Mouse (Mus musculus): ENCODE measurements around the gene Fscn3. TPM values are rescaled to one million over a fixed set of nuclear protein-coding genes. Genes with fewer than 3 reads are reported as not detected.
A peak's percentile ranks its signal among the peaks of the same experiment; 100 is the strongest.

The Fscn3 gene
- polyA plus RNA-seq, 1 experiment from 2014 or later: not detected

DNA sequence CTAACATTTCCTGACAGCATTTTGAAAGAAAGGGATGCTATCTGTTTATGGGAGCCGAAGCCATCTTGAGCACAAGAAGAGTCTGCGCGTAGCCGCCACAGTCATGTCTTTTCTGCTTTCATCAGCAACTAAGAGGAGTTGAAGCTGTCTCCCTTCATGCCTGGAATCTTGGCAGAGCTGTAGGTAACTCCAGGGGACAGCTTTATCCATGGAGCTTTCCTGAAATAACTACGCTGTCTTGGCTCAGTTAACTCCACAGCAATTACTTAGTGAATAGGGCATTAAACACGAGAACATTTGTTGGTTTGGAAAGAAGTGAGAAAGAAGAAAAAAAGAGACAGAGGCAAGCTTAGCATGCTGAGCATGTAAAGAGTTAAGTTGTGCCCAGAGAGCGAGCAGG lies 20.3 kb downstream of the Fscn3 start:
- Histone ChIP-seq H3K9me3 (ENCODE audit: control insufficient read depth, low read length) (no peaks in the 10 kb centered on the region), H3K27ac (ENCODE audit: low read depth, low read length) (no peak overlapping the region), H3K4me3 (ENCODE audit: low read length) (no peak overlapping the region), H3K9ac (ENCODE audit: low read depth, low read length) (no peak overlapping the region), H3K4me1 (ENCODE audit: control insufficient read depth, insufficient read depth, low read depth, low read length) (no peaks in the 10 kb centered on the region), H3K36me3 (ENCODE audit: control insufficient read depth, insufficient read depth, low read length) (no peaks in the 10 kb centered on the region), H3K27me3 (replicated peaks; ENCODE audit: control insufficient read depth, insufficient read depth, low read length) (peaks cover 22% of the 10 kb centered on the region), H3K4me2 (ENCODE audit: low read length) (no peak overlapping the region)
- WGBS: 73% methylated on average over 7 of the region's 7 CpGs
- ATAC-seq: no peak

DNA sequence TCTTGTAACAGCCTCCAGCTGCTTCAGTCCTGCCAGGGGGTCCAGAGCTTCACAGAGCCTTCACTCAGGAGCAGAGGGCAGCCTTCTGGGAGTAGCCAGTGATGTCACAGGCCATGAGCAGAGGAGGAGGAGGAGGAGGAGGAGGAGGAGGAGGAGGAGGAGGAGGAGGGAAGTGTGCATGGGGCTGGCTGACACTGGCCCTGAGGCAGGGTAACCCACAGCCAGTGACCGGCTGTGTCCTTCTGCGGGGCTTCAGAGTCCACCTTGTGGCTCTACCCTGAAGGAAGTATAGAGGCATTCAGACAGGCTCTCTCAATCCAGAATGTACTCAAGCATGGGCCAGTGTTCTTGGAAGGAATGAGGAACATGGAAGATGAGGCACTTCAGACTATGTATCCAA lies 21.7 kb downstream of the Fscn3 start, which contains the start of gene Pax4:
Gene Pax4 (minus strand): TSS at position 101 of the 400 bp plus-strand sequence.
- Histone ChIP-seq H3K4me3 (ENCODE audit: low read length) (no peak within 1 kb of the TSS), H3K36me3 (ENCODE audit: control insufficient read depth, insufficient read depth, low read length) (no peaks in the 10 kb centered on the region), H3K4me2 (ENCODE audit: low read length) (no peak within 1 kb of the TSS), H3K27ac (ENCODE audit: low read depth, low read length) (no peak within 1 kb of the TSS), H3K4me1 (ENCODE audit: control insufficient read depth, insufficient read depth, low read depth, low read length) (no peaks in the 10 kb centered on the region), H3K9ac (ENCODE audit: low read depth, low read length) (no peak within 1 kb of the TSS), H3K27me3 (replicated peaks; ENCODE audit: control insufficient read depth, insufficient read depth, low read length) (peaks cover 22% of the 10 kb centered on the region), H3K9me3 (ENCODE audit: control insufficient read depth, low read length) (no peaks in the 10 kb centered on the region)
- WGBS: 90% methylated on average over 2 of the region's 2 CpGs
- no peak for ATAC-seq

DNA sequence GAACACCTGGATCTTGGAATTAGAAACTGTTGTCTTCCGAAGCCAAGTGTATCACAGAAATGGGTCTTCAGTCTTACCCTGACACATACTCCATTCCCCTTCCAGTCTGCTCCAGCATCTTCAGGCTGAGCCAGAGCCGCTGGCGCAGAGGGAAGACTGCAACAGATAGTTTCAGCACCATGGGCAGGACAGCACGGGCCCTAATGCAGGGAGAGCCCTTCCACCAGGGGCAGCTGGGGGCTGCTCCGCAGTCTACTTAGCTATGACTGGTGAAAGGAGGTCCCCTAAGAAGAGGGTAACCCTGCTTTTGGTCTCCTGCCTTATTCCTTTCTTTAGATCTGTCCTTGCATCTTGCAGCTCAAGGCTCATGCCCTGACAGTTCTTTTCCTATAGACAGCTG lies 22.9 kb downstream of the Fscn3 start:
- no peaks in the 10 kb centered on the region for H3K36me3 ChIP-seq (ENCODE audit: control insufficient read depth, insufficient read depth, low read length)
- H3K4me3 ChIP-seq (ENCODE audit: low read length): no peak overlapping the region
- H3K27me3 ChIP-seq (replicated peaks; ENCODE audit: control insufficient read depth, insufficient read depth, low read length): peaks cover 22% of the 10 kb centered on the region
- no peaks in the 10 kb centered on the region for H3K9me3 ChIP-seq (ENCODE audit: control insufficient read depth, low read length)
- H3K9ac ChIP-seq (ENCODE audit: low read depth, low read length): no peak overlapping the region
- no peak overlapping the region for H3K4me2 ChIP-seq (ENCODE audit: low read length)
- no peak overlapping the region for H3K27ac ChIP-seq (ENCODE audit: low read depth, low read length)
- no peaks in the 10 kb centered on the region for H3K4me1 ChIP-seq (ENCODE audit: control insufficient read depth, insufficient read depth, low read depth, low read length)
- ATAC-seq: no peak
- 16% methylated on average over 5 of the region's 5 CpGs for WGBS

DNA sequence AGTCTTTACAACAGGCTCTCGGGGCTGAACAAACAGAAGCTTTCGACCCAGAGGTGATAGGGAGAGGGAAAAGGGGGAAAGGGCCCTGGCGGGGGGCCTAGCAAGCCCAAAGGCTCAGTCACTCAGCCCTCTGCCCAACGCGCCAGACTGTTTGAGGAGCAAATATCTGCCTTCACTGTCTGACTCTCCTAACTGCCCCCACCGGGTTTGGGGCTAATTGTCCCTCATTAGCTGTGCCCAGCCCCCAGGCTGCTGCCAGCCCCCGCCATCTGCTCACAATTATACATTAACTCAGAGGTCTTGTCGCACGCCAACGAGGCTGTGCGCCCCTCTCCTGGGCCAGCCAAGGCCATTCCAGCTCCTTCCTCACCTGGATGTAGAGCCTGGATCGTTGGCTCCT lies 23.4 kb downstream of the Fscn3 start:
- Histone ChIP-seq H3K36me3 (ENCODE audit: control insufficient read depth, insufficient read depth, low read length) (no peaks in the 10 kb centered on the region), H3K9me3 (ENCODE audit: control insufficient read depth, low read length) (no peaks in the 10 kb centered on the region), H3K4me3 (ENCODE audit: low read length) (no peak overlapping the region), H3K4me2 (ENCODE audit: low read length) (0 out of 2 replicates have a peak overlapping the region, but pooled peaks have one; percentile 12), H3K4me1 (ENCODE audit: control insufficient read depth, insufficient read depth, low read depth, low read length) (no peaks in the 10 kb centered on the region), H3K27me3 (replicated peaks; ENCODE audit: control insufficient read depth, insufficient read depth, low read length) (peaks cover 22% of the 10 kb centered on the region), H3K9ac (ENCODE audit: low read depth, low read length) (no peak overlapping the region), H3K27ac (ENCODE audit: low read depth, low read length) (no peak overlapping the region)
- 0 out of 2 replicates have a peak, but pooled peaks have one; percentile 34 for ATAC-seq
- WGBS: 0% methylated on average over 11 of the region's 12 CpGs

DNA sequence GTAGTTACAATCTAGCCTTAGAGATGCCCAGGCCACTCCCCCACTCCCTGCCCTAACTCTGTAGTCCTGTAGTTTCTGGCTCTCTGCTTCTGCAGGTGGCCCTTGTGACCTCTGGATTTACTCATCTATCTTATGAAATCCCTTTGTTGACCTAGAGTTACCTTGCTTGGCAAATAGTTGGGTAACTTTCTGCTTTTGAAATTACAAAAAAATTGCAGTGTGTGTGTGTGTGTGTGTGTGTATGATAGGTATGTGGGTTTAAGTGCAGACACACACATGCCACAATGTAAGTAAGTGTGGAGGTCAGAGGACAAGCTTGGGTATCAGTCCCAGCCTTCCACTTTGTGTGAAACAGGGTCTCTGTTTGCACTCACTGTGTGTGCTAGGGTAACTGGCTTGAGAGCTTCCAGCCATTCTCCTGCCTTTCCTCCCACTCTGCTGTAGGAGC lies 31.7 kb downstream of the Fscn3 start:
- Histone ChIP-seq H3K9ac (ENCODE audit: low read depth, low read length) (no peak overlapping the region), H3K4me2 (ENCODE audit: low read length) (no peak overlapping the region), H3K4me3 (ENCODE audit: low read length) (no peak overlapping the region), H3K27me3 (replicated peaks; ENCODE audit: control insufficient read depth, insufficient read depth, low read length) (no peaks in the 10 kb centered on the region), H3K9me3 (ENCODE audit: control insufficient read depth, low read length) (no peaks in the 10 kb centered on the region), H3K4me1 (ENCODE audit: control insufficient read depth, insufficient read depth, low read depth, low read length) (no peaks in the 10 kb centered on the region), H3K27ac (ENCODE audit: low read depth, low read length) (no peak overlapping the region), H3K36me3 (ENCODE audit: control insufficient read depth, insufficient read depth, low read length) (no peaks in the 10 kb centered on the region)
- ATAC-seq: no peak

DNA sequence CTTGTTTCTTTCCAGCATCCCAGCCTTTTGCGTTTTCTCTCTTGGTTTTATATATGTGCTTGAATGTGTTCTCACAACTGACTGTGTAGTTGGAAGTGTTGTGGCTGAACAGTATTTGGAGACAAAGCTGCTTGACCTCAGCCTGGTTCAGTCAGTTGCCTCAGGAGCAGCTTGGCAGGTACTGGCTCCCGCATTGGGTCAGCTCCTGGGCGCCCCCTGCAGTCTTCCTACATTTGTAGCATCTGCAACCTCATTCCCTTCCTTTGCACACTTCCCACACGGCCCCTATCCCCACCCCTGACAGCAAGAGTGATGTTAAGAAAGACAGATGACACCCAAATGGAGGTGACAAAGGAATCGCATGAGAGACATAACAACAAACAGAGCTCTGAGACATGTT lies 32.9 kb downstream of the Fscn3 start:
- Histone ChIP-seq H3K9me3 (ENCODE audit: control insufficient read depth, low read length) (no peaks in the 10 kb centered on the region), H3K27me3 (replicated peaks; ENCODE audit: control insufficient read depth, insufficient read depth, low read length) (no peaks in the 10 kb centered on the region), H3K4me3 (ENCODE audit: low read length) (no peak overlapping the region), H3K36me3 (ENCODE audit: control insufficient read depth, insufficient read depth, low read length) (no peaks in the 10 kb centered on the region), H3K27ac (ENCODE audit: low read depth, low read length) (no peak overlapping the region), H3K4me1 (ENCODE audit: control insufficient read depth, insufficient read depth, low read depth, low read length) (no peaks in the 10 kb centered on the region), H3K9ac (ENCODE audit: low read depth, low read length) (no peak overlapping the region), H3K4me2 (ENCODE audit: low read length) (no peak overlapping the region)
- ATAC-seq: 0 out of 2 replicates have a peak, but pooled peaks have one; percentile 54
- 9% methylated on average over 5 of the region's 5 CpGs for WGBS

DNA sequence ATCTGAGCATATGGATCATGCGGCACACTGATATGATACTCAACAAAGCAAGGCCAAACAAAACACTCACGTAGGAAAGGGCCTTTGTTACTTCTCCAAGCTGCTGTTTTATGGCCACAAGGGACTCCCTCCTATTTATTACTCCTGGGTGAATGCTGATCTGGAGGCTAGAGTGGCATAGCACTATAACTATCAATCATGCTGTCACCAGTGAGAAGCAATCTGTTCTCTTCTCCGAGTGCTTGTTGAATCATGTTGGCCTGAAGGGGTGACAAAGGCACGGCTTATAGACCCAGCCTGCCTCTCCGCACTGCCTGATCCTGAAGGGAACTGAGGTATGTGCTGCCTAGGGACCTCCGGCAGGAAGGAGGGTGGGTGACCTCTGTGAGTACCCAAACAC lies 37.0 kb downstream of the Fscn3 start:
- H3K9me3 ChIP-seq (ENCODE audit: control insufficient read depth, low read length): no peaks in the 10 kb centered on the region
- H3K9ac ChIP-seq (ENCODE audit: low read depth, low read length): no peak overlapping the region
- H3K27me3 ChIP-seq (replicated peaks; ENCODE audit: control insufficient read depth, insufficient read depth, low read length): no peaks in the 10 kb centered on the region
- no peak overlapping the region for H3K4me3 ChIP-seq (ENCODE audit: low read length)
- H3K4me1 ChIP-seq (ENCODE audit: control insufficient read depth, insufficient read depth, low read depth, low read length): no peaks in the 10 kb centered on the region
- H3K4me2 ChIP-seq (ENCODE audit: low read length): no peak overlapping the region
- ATAC-seq: 0 out of 2 replicates have a peak, but pooled peaks have one; percentile 30
- H3K36me3 ChIP-seq (ENCODE audit: control insufficient read depth, insufficient read depth, low read length): no peaks in the 10 kb centered on the region
- 36% methylated on average over 6 of the region's 6 CpGs for WGBS
- no peak overlapping the region for H3K27ac ChIP-seq (ENCODE audit: low read depth, low read length)

DNA sequence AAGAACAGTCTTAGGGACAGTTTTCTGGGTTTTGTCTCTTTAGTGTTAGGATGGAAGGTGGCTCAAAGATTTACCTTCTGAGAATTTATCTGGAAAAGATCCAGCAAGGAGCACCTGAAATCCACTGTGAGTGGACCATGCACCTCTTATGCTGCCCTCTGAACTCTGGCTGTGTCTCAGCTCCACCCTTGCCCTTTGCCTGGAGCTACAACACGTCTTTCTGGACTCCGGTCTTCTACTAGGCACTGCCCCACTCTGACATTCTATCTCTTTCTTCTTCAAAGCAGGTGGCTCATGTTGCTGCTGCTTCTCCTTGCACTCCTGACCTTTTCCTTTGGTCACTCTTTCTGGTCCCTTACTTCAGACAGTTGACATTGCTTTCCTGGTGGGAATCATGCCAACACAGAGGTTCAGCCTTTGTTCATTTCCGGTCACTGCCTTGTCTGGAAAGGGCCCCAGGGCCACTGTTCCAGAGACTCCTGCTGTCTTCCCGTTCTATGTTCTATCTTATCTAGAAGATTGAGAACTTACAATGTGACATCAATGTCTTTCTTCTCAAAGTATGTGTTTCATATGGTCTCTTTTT lies 42.5 kb downstream of the Fscn3 start:
- no peaks in the 10 kb centered on the region for H3K4me1 ChIP-seq (ENCODE audit: control insufficient read depth, insufficient read depth, low read depth, low read length)

DNA sequence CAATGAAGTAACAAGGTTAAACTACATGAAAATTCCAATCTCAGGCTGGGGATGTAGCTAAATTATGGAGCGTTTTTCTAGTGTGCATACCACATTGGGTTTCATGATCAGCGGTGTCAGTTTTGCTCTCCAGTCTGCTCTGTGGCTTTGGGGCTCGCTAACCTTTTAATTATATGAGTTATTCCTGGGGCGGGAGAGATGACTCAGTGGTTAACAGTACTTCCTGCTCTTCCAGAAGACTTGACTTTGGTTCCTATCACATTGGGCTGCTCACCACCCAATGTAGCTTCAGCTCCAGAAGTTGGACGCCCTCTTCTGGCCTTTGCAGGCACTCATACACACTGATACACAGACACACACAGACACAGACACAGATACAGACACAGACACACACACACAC lies 43.0 kb downstream of the Fscn3 start:
- WGBS: 77% methylated on average over 5 of the region's 5 CpGs
- H3K4me1 ChIP-seq (ENCODE audit: control insufficient read depth, insufficient read depth, low read depth, low read length): no peaks in the 10 kb centered on the region
- H3K4me2 ChIP-seq (ENCODE audit: low read length): no peak overlapping the region
- H3K36me3 ChIP-seq (ENCODE audit: control insufficient read depth, insufficient read depth, low read length): no peaks in the 10 kb centered on the region
- H3K4me3 ChIP-seq (ENCODE audit: low read length): no peak overlapping the region
- H3K9me3 ChIP-seq (ENCODE audit: control insufficient read depth, low read length): no peaks in the 10 kb centered on the region
- H3K9ac ChIP-seq (ENCODE audit: low read depth, low read length): no peak overlapping the region
- no peaks in the 10 kb centered on the region for H3K27me3 ChIP-seq (replicated peaks; ENCODE audit: control insufficient read depth, insufficient read depth, low read length)
- ATAC-seq: no peak
- H3K27ac ChIP-seq (ENCODE audit: low read depth, low read length): no peak overlapping the region

More for the DNA sequence above, 42.5 kb downstream of the Fscn3 start:
- Histone ChIP-seq H3K9ac (ENCODE audit: low read depth, low read length) (no peak overlapping the region), H3K36me3 (ENCODE audit: control insufficient read depth, insufficient read depth, low read length) (no peaks in the 10 kb centered on the region), H3K27me3 (replicated peaks; ENCODE audit: control insufficient read depth, insufficient read depth, low read length) (no peaks in the 10 kb centered on the region), H3K27ac (ENCODE audit: low read depth, low read length) (no peak overlapping the region), H3K4me2 (ENCODE audit: low read length) (no peak overlapping the region), H3K4me3 (ENCODE audit: low read length) (no peak overlapping the region), H3K9me3 (ENCODE audit: control insufficient read depth, low read length) (no peaks in the 10 kb centered on the region)
- ATAC-seq: no peak
- WGBS: 73% methylated on average over 4 of the region's 4 CpGs
